Mouse (Mus musculus) midbrain, embryonic 10.5 days (tissue): Measurements from ENCODE around the gene Tnik. TPM values are rescaled to one million over a fixed set of nuclear protein-coding genes. Genes with fewer than 3 reads are reported as not detected.

Experiments used
- DNase-seq: peaks from one replicate; pipeline ENCODE4 v3.0.0-alpha.2; 2017; ENCODE audit warnings: low spot score
- H3K27ac ChIP-seq: fragments of 300-500 bp; sonication (generic); replicated peaks from 2 replicates; pipeline ENCODE4 v1.5.1; 2016; ENCODE audit warnings: mild to moderate bottlenecking
- H3K27me3 ChIP-seq: fragments of 300-500 bp; sonication (generic); 2 replicates; pipeline ENCODE4 v1.6.1; 2016; ENCODE audit warnings: low read depth, mild to moderate bottlenecking; ENCODE audit not compliant: poor library complexity, severe bottlenecking
- H3K36me3 ChIP-seq: fragments of 300-500 bp; sonication (generic); 2 replicates; pipeline ENCODE4 v1.6.1; 2016; ENCODE audit warnings: mild to moderate bottlenecking, moderate library complexity
- H3K4me1 ChIP-seq: fragments of 300-500 bp; sonication (generic); 2 replicates; pipeline ENCODE4 v1.6.1; 2016
- H3K4me3 ChIP-seq: fragments of 300-500 bp; sonication (generic); 2 replicates; pipeline ENCODE4 v1.5.1; 2016; ENCODE audit warnings: mild to moderate bottlenecking, moderate library complexity
- H3K9me3 ChIP-seq: fragments of 300-500 bp; sonication (generic); replicated peaks from 2 replicates; pipeline ENCODE4 v1.6.1; 2016; ENCODE audit warnings: mild to moderate bottlenecking
- WGBS: fragments of 180-500 bp; shearing (Covaris S2); methylation state at CpG from one replicate; pipeline ENCODE4 v1.1.7; 2016; 5-methylcytosine and 5-hydroxymethylcytosine counted together
- polyA plus RNA-seq: library from polyadenylated mRNA; unstranded; fragments of >200 nt; fragmentation: Nextera tagmentation; extraction: Ambion mirVana; gene quantifications from 2 replicates; pipeline ENCODE4 v1.2.1, GENCODE M21; 2016

The Tnik gene
- polyA plus RNA-seq, 1 experiment from 2014 or later: 6.6 TPM

DNA sequence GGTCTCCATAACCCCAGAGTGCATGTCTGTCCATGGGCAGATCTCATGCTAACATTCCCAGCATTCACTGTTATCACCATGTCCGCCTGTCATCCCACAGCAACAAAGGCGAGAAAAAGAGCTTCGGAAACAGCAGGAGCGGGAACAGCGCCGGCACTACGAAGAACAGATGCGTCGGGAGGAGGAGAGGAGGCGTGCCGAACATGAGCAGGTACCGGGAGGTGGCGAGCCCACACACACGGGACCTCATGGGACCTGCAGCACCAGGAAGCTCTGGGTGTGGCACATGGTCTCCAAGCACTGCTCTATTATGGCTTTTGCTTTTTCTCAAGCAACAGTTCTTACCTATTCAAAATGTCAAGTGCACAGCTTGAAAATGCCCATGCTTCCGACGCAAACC, 330.9 kb downstream of the Tnik start:
- DNase-seq: no peak
- 95% methylated on average over 16 of the region's 16 CpGs for WGBS
- H3K27ac ChIP-seq: no peak overlapping the region

DNA sequence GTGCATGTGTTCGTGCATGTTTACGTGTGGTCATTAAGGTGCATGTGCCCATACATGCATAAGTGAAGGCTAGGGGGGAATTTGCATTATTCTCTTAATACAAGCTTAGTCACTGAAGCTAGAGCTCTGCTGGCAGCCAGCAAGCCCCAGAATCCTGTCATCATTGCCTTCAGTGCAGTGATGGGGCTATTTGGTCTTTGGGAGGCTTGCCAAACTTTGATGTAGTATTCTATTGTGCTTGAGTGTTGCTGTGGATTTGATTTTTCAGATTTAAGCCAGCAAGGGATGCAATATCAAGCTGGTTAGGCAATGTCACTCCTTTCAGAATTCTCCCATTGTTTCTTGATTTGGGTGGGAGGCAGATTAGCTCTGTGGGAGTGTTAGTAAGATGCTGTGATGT, 336.5 kb downstream of the Tnik start:
- no peaks in the 10 kb centered on the region for H3K4me1 ChIP-seq
- peaks cover 12% of the 10 kb centered on the region; the same call in 1 of the 2 replicates for H3K36me3 ChIP-seq
- H3K4me3 ChIP-seq: no peak overlapping the region
- no peaks in the 10 kb centered on the region for H3K27me3 ChIP-seq
- H3K27ac ChIP-seq: no peak overlapping the region
- DNase-seq: no peak
- WGBS: 99% methylated on average over 2 of the region's 2 CpGs
- no peaks in the 10 kb centered on the region for H3K9me3 ChIP-seq

More for the DNA sequence above, 330.9 kb downstream of the Tnik start:
- Histone ChIP-seq H3K4me1 (no peaks in the 10 kb centered on the region), H3K4me3 (no peak overlapping the region), H3K9me3 (no peaks in the 10 kb centered on the region), H3K36me3 (peaks cover 9% of the 10 kb centered on the region; the same call in 1 of the 2 replicates), H3K27me3 (no peaks in the 10 kb centered on the region)

GRCm38 (mm10) chr3:28606741-28607140, 343.7 kb downstream of the Tnik start:
- DNase-seq: no peak
- H3K27ac ChIP-seq: no peak overlapping the region
- 71% methylated on average over 1 of the region's 1 CpGs for WGBS

DNA sequence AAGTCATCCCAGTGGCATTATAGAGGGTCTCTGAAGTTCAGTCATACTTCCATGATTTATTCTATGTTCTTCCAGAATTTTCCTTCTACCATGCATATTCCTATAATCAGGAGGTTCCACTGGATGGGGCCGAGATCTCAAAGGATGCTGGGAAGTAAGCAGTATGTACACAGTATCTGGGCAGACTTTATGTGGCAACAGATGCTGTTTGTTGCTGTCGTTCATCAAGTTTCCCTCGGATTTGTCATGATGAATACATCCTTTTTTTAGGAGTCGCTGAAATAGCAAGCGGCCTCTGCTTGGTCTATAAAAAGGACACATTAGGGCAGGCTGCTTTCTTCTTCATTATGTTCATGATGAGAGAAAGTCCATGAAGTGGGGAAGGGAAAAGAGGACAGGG, 349.3 kb downstream of the Tnik start:
- no peaks in the 10 kb centered on the region for H3K4me1 ChIP-seq
- no peaks in the 10 kb centered on the region for H3K36me3 ChIP-seq
- H3K27ac ChIP-seq: no peak overlapping the region
- H3K4me3 ChIP-seq: no peak overlapping the region
- no peak for DNase-seq
- 89% methylated on average over 5 of the region's 5 CpGs for WGBS
- H3K9me3 ChIP-seq: no peaks in the 10 kb centered on the region
- no peaks in the 10 kb centered on the region for H3K27me3 ChIP-seq

More at GRCm38 (mm10) chr3:28606741-28607140, 343.7 kb downstream of the Tnik start:
- Histone ChIP-seq H3K4me3 (no peak overlapping the region), H3K4me1 (no peaks in the 10 kb centered on the region), H3K27me3 (no peaks in the 10 kb centered on the region), H3K36me3 (0 out of 2 replicates have a peak, but pooled peaks cover 4% of the 10 kb centered on the region), H3K9me3 (no peaks in the 10 kb centered on the region)

GRCm38 (mm10) chr3:28616386-28616785, 353.4 kb downstream of the Tnik start:
- no peaks in the 10 kb centered on the region for H3K4me1 ChIP-seq
- H3K4me3 ChIP-seq: no peak overlapping the region
- no peak for DNase-seq
- no peaks in the 10 kb centered on the region for H3K9me3 ChIP-seq
- WGBS: 85% methylated on average over 1 of the region's 1 CpGs
- no peak overlapping the region for H3K27ac ChIP-seq
- no peaks in the 10 kb centered on the region for H3K36me3 ChIP-seq
- no peaks in the 10 kb centered on the region for H3K27me3 ChIP-seq

DNA sequence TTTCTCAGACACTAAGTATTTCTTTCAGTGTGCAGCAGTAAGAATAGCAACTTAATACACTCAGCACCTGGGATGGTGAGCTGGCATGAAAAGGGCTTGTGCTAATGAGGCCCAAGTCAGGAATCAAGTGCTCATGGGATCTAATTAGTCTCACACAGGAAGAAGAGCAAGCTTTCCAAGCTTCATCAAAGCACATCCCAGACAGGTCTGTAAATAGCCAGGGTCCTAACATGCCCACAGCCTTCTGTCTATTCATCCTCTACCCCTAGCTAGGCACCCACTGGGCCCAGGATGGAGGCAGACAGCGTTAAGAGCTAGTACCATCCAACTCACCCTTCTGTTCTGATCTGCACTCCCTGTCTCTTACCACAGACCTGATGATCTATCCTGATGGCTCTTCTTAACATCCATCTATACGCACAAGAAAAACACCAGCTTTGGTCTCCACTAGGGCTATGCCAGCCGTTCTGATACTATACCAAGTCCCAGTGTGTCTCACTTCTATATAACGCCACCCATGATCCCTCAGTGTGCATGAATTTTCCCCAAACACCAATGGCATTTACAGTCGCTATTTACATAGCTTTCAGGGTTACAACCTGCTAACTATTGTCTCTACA, 354.1 kb downstream of the Tnik start:
- DNase-seq: no peak
- 87% methylated on average over 5 of the region's 5 CpGs for WGBS
- no peaks in the 10 kb centered on the region for H3K36me3 ChIP-seq

GRCm38 (mm10) chr3:28621792-28622191, 358.8 kb downstream of the Tnik start:
- WGBS: 88% methylated on average over 2 of the region's 2 CpGs

More for the DNA sequence above, 354.1 kb downstream of the Tnik start:
- no peaks in the 10 kb centered on the region for H3K4me1 ChIP-seq
- no peak overlapping the region for H3K4me3 ChIP-seq
- H3K27ac ChIP-seq: no peak overlapping the region
- H3K9me3 ChIP-seq: no peaks in the 10 kb centered on the region
- H3K27me3 ChIP-seq: no peaks in the 10 kb centered on the region

DNA sequence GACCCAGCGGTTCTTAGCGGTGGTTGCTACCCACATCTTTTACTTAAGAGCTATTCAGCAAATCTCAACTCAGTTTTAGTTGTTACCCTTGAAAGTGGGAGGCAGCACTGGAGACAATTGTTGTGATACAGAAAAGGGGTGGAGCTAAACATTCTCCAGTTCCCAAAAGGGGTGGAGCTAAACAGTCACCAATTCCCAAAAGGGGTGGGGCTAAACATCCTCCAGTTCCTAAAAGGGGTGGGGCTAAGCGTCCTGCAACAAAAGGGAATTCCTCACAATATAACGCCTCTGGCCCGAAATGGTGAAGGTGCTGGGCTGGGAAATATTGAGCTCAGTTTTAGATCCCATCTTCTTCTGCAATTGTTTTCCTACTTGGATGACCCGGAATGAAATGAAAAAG, 363.8 kb downstream of the Tnik start:
- 90% methylated on average over 6 of the region's 6 CpGs for WGBS

More at GRCm38 (mm10) chr3:28621792-28622191, 358.8 kb downstream of the Tnik start:
- DNase-seq: no peak
- Histone ChIP-seq H3K27me3 (no peaks in the 10 kb centered on the region), H3K4me3 (no peak overlapping the region), H3K27ac (no peak overlapping the region), H3K9me3 (no peaks in the 10 kb centered on the region), H3K4me1 (no peaks in the 10 kb centered on the region), H3K36me3 (no peaks in the 10 kb centered on the region)

GRCm38 (mm10) chr3:28636778-28637177, 373.8 kb downstream of the Tnik start:
- WGBS: 87% methylated on average over 4 of the region's 4 CpGs
- no peaks in the 10 kb centered on the region for H3K9me3 ChIP-seq
- no peaks in the 10 kb centered on the region for H3K4me1 ChIP-seq
- H3K36me3 ChIP-seq: no peaks in the 10 kb centered on the region
- no peak for DNase-seq
- H3K27ac ChIP-seq: no peak overlapping the region
- H3K4me3 ChIP-seq: no peak overlapping the region
- H3K27me3 ChIP-seq: no peaks in the 10 kb centered on the region

More for the DNA sequence above, 363.8 kb downstream of the Tnik start:
- no peak overlapping the region for H3K27ac ChIP-seq
- no peak overlapping the region for H3K4me3 ChIP-seq
- no peaks in the 10 kb centered on the region for H3K9me3 ChIP-seq
- no peak for DNase-seq
- no peaks in the 10 kb centered on the region for H3K27me3 ChIP-seq
- no peaks in the 10 kb centered on the region for H3K4me1 ChIP-seq
- H3K36me3 ChIP-seq: no peaks in the 10 kb centered on the region

DNA sequence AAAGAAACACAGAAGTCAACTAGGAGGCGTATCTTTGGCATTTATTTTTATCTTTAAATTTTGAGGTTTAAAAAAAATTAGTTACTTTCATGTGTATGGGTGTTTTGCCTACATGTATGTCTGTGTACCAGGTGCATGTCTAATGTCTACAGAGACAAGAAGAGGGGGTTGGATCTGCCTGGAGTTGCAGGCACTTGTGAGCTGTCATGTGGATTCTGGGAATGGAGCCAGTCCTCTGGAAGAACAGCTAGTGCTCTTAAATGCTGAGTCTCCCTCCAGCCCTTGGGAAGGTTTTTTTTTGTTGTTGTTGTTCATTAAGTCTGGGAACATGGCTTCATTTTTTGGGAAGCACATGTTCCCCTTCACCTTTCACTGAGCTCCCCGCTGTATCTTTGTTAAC, 375.9 kb downstream of the Tnik start:
- Histone ChIP-seq H3K27ac (no peak overlapping the region), H3K4me1 (no peaks in the 10 kb centered on the region), H3K4me3 (no peak overlapping the region), H3K36me3 (no peaks in the 10 kb centered on the region), H3K27me3 (no peaks in the 10 kb centered on the region), H3K9me3 (no peaks in the 10 kb centered on the region)
- WGBS: 95% methylated on average over 2 of the region's 2 CpGs
- DNase-seq: no peak

DNA sequence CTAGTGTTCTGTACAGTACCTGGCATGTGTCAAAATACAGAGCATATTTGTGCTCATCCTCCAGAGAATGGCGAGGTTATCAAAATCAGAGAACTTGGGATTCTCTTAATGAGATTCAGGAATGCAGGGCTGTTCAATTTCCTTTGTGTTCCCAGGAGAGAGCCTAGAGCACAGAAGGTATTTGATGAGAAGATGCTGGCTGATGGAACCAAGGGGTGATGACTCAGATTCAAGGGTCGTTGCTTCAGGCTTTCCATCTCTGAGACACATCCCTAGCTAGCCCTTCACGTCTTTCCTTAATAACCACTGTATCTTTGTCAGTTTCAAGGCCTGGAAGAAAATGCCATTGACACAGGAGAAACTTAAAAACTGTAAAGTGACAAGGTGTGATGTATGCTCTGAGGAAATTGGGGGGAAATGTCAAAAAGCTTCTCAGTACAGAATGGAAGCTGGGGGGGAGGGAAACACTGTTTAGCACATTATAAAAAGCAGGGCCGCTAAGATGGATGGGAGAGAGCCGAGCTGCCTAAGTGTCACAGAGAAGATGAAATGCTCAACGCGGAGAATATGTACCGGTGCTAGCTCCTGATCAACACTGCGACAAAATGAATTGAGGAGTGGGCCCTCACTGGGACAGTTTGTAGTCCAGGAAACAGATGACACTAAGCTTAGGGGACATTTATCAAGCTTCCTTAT, 380.4 kb downstream of the Tnik start:
- Histone ChIP-seq H3K27me3 (no peaks in the 10 kb centered on the region), H3K27ac (no peak overlapping the region), H3K4me3 (no peak overlapping the region), H3K4me1 (no peaks in the 10 kb centered on the region), H3K36me3 (0 out of 2 replicates have a peak, but pooled peaks cover 4% of the 10 kb centered on the region), H3K9me3 (no peaks in the 10 kb centered on the region)
- WGBS: 88% methylated on average over 9 of the region's 9 CpGs
- DNase-seq: no peak

DNA sequence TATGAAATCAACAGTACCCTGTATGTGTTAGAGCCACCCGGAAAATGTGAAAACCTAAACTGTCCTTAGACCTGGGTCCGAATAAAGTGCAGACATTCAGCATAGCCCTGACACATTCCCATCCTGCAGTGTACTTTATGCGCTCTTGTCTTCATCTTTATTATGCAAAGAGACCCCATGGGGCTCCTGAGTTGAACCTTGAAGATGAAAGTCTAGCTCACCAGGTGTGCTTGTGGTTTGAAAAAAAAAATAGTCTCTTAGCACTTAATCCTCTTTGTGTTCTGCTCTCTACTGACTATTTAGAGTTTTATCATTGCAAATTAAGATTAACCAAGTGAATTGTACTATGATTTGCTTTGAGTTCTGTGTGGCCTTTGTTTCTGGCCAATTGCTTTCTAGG, 389.6 kb downstream of the Tnik start:
- no peak for DNase-seq
- Histone ChIP-seq H3K36me3 (no peaks in the 10 kb centered on the region), H3K27ac (no peak overlapping the region), H3K9me3 (no peaks in the 10 kb centered on the region), H3K4me3 (no peak overlapping the region), H3K4me1 (no peaks in the 10 kb centered on the region; the same call in 1 of the 2 replicates), H3K27me3 (no peaks in the 10 kb centered on the region)
- WGBS: 41% methylated on average over 3 of the region's 3 CpGs

DNA sequence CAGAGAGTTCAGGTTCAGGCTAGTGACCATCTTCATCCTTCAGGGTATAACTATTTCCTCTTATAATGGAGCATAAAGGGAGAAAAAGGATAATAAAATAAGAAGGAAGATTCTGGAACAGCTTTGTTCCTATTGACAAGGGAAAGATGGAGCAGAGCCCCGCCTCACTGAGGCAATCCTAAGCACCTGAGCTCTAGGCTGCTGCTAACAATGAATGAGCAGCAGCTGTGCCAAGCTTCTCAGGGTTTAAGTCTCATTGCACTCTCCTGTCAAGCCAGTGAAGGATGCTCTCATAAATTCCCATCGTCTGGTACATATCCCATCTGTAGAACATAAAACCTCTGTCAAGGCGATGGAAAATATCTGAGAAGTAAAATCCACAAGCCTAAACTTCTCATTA, 390.0 kb downstream of the Tnik start:
- H3K4me1 ChIP-seq: peaks cover under 1% of the 10 kb centered on the region
- H3K27ac ChIP-seq: no peak overlapping the region
- H3K4me3 ChIP-seq: no peak overlapping the region
- DNase-seq: no peak
- no peaks in the 10 kb centered on the region for H3K36me3 ChIP-seq
- WGBS: 79% methylated on average over 3 of the region's 3 CpGs
- no peaks in the 10 kb centered on the region for H3K27me3 ChIP-seq
- H3K9me3 ChIP-seq: no peaks in the 10 kb centered on the region
